Mouse (Mus musculus) heart, embryonic 14.5 days (tissue): ENCODE data around the gene Tagln2. TPM values are rescaled to one million over a fixed set of nuclear protein-coding genes. Genes with fewer than 3 reads are reported as not detected.

Source experiments
- ATAC-seq: fragments of 200-750 bp; cut with Nextera tagmentation; 2 replicates; pipeline ENCODE4 v1.8.0; 2017; ENCODE audit warnings: low read depth, moderate TSS enrichment; ENCODE audit not compliant: insufficient number of reproducible peaks, insufficient read depth, low FRiP score
- H3K27ac ChIP-seq, 2 experiments: fragments of 200-500 bp in 1 of 2; fragments of 300-500 bp in 1 of 2; sonication (generic) in 1 of 2; replicated peaks in 1 of 2; 2 replicates each; pipeline ENCODE4 v1.5.1; 2012 to 2014; ENCODE audit warnings: low read depth in 2 of 2, low read length in 2 of 2, control low read depth in 1 of 2, mild to moderate bottlenecking in 1 of 2, mixed read lengths in 1 of 2; ENCODE audit not compliant: control insufficient read depth in 1 of 2, insufficient read depth in 1 of 2
- H3K27me3 ChIP-seq: fragments of 300-500 bp; sonication (generic); 2 replicates; pipeline ENCODE4 v1.6.1; 2014; ENCODE audit warnings: mild to moderate bottlenecking, low read length, control low read depth; ENCODE audit not compliant: control insufficient read depth, insufficient read depth
- H3K36me3 ChIP-seq: fragments of 300-500 bp; sonication (generic); 2 replicates; pipeline ENCODE4 v1.6.1; 2014; ENCODE audit warnings: mild to moderate bottlenecking, control low read depth, low read length, mixed read lengths; ENCODE audit not compliant: control insufficient read depth, insufficient read depth
- H3K4me1 ChIP-seq, 2 experiments: fragments of 200-500 bp in 1 of 2; fragments of 300-500 bp in 1 of 2; sonication (generic) in 1 of 2; 2 replicates each; pipeline ENCODE4 v1.6.1; 2012 to 2014; ENCODE audit warnings: low read length in 2 of 2, control low read depth in 1 of 2, mixed read lengths in 1 of 2; ENCODE audit not compliant: control insufficient read depth in 2 of 2, insufficient read depth in 2 of 2
- H3K4me2 ChIP-seq: fragments of 300-500 bp; sonication (generic); 2 replicates; pipeline ENCODE4 v1.6.1; 2014; ENCODE audit warnings: mild to moderate bottlenecking, low read length
- H3K4me3 ChIP-seq, 2 experiments: fragments of 200-500 bp in 1 of 2; fragments of 300-500 bp in 1 of 2; sonication (generic) in 1 of 2; 2 replicates each; pipeline ENCODE4 v1.5.1; 2012 to 2014; ENCODE audit warnings: low read length in 2 of 2, mild to moderate bottlenecking in 2 of 2, control low read depth in 1 of 2, low read depth in 1 of 2, moderate library complexity in 1 of 2; ENCODE audit not compliant: control insufficient read depth in 1 of 2, insufficient read depth in 1 of 2
- H3K9ac ChIP-seq: fragments of 300-500 bp; sonication (generic); 2 replicates; pipeline ENCODE4 v1.6.1; 2014; ENCODE audit warnings: mild to moderate bottlenecking, low read length
- H3K9me3 ChIP-seq: fragments of 300-500 bp; sonication (generic); 2 replicates; pipeline ENCODE4 v1.6.1; 2016; ENCODE audit warnings: low read length, control low read depth; ENCODE audit not compliant: control insufficient read depth
- WGBS: fragments of 180-500 bp; shearing (Covaris S2); extraction: QIAGEN DNeasy Blood & Tissue Kit; methylation state at CpG from one replicate; pipeline ENCODE4 v1.1.7; 2014; 5-methylcytosine and 5-hydroxymethylcytosine counted together
- polyA plus RNA-seq: library from polyadenylated mRNA; unstranded; fragments of >200 nt; fragmentation: Nextera tagmentation; extraction: Ambion mirVana; gene quantifications from 2 replicates; pipeline ENCODE4 v1.2.1, GENCODE M21; 2014

Gene Tagln2
- polyA plus RNA-seq, 1 experiment from 2014 or later: 187 TPM

GRCm38 (mm10) chr1:172530544-172531220 lies 30.8 kb downstream of the Tagln2 start:
- H3K4me1 ChIP-seq: peaks cover 20 to 22% of the 10 kb centered on the region in 2 experiments
- no peak overlapping the region for H3K9ac ChIP-seq
- WGBS: 19% methylated on average over 8 of the region's 8 CpGs
- H3K36me3 ChIP-seq: no peaks in the 10 kb centered on the region
- no peak overlapping the region for H3K4me2 ChIP-seq
- H3K27me3 ChIP-seq: peaks cover 30% of the 10 kb centered on the region
- H3K4me3 ChIP-seq: no peak overlapping the region
- peak overlapping the region in 1 of 2 experiments; percentile 59; a peak in 1 of 4 replicates for H3K27ac ChIP-seq
- no peaks in the 10 kb centered on the region for H3K9me3 ChIP-seq
- ATAC-seq: peak; percentile 22; the same call in 1 of the 2 replicates

GRCm38 (mm10) chr1:172532551-172532950 lies 32.7 kb downstream of the Tagln2 start:
- H3K27ac ChIP-seq: no peak overlapping the region
- H3K9ac ChIP-seq: no peak overlapping the region; the same call in 1 of the 2 replicates
- 3% methylated on average over 13 of the region's 13 CpGs for WGBS

GRCm38 (mm10) chr1:172535116-172535515 lies 35.3 kb downstream of the Tagln2 start:
- ATAC-seq: no peak
- no peak overlapping the region for H3K9ac ChIP-seq
- H3K9me3 ChIP-seq: no peaks in the 10 kb centered on the region
- H3K4me3 ChIP-seq: no peak overlapping the region
- no peak overlapping the region for H3K27ac ChIP-seq
- peaks cover 17% of the 10 kb centered on the region for H3K27me3 ChIP-seq
- H3K4me1 ChIP-seq: peaks cover 12 to 14% of the 10 kb centered on the region in 2 experiments
- 70% methylated on average over 16 of the region's 16 CpGs for WGBS
- no peak overlapping the region for H3K4me2 ChIP-seq
- H3K36me3 ChIP-seq: no peaks in the 10 kb centered on the region

More at GRCm38 (mm10) chr1:172532551-172532950, 32.7 kb downstream of the Tagln2 start:
- Histone ChIP-seq H3K9me3 (no peaks in the 10 kb centered on the region), H3K4me3 (peak overlapping the region; percentile 9 to 17; a peak in 2 of 4 replicates), H3K4me2 (peak overlapping the region; percentile 56), H3K36me3 (no peaks in the 10 kb centered on the region), H3K27me3 (peaks cover 21% of the 10 kb centered on the region), H3K4me1 (peaks cover 12 to 14% of the 10 kb centered on the region in 2 experiments)
- no peak for ATAC-seq

GRCm38 (mm10) chr1:172539827-172540226 lies 40.0 kb downstream of the Tagln2 start:
- Histone ChIP-seq H3K4me3 (no peak overlapping the region), H3K4me1 (no peaks in the 10 kb centered on the region), H3K9ac (no peak overlapping the region), H3K36me3 (no peaks in the 10 kb centered on the region), H3K9me3 (no peaks in the 10 kb centered on the region), H3K27ac (no peak overlapping the region), H3K27me3 (peaks cover 10% of the 10 kb centered on the region), H3K4me2 (no peak overlapping the region)
- 43% methylated on average over 6 of the region's 6 CpGs for WGBS
- ATAC-seq: no peak

GRCm38 (mm10) chr1:172540283-172540820 lies 40.5 kb downstream of the Tagln2 start:
- no peak for ATAC-seq
- WGBS: 50% methylated on average over 11 of the region's 11 CpGs
- H3K36me3 ChIP-seq: no peaks in the 10 kb centered on the region
- H3K9me3 ChIP-seq: no peaks in the 10 kb centered on the region
- peaks cover 10% of the 10 kb centered on the region for H3K27me3 ChIP-seq
- no peak overlapping the region for H3K4me2 ChIP-seq
- H3K4me3 ChIP-seq: no peak overlapping the region
- H3K9ac ChIP-seq: no peak overlapping the region
- no peaks in the 10 kb centered on the region for H3K4me1 ChIP-seq
- no peak overlapping the region for H3K27ac ChIP-seq

GRCm38 (mm10) chr1:172546062-172546461 lies 46.2 kb downstream of the Tagln2 start:
- no peak overlapping the region for H3K4me3 ChIP-seq
- H3K4me1 ChIP-seq: peaks cover 7 to 16% of the 10 kb centered on the region in 2 experiments
- no peak for ATAC-seq
- no peak overlapping the region for H3K9ac ChIP-seq
- WGBS: 47% methylated on average over 4 of the region's 4 CpGs
- no peak overlapping the region for H3K27ac ChIP-seq
- peaks cover 7% of the 10 kb centered on the region for H3K27me3 ChIP-seq
- no peak overlapping the region for H3K4me2 ChIP-seq
- H3K36me3 ChIP-seq: no peaks in the 10 kb centered on the region
- H3K9me3 ChIP-seq: no peaks in the 10 kb centered on the region

- ATAC-seq: no peak
- no peak overlapping the region for H3K4me3 ChIP-seq
- H3K4me2 ChIP-seq: no peak overlapping the region
- no peaks in the 10 kb centered on the region for H3K36me3 ChIP-seq
- 51% methylated on average over 7 of the region's 7 CpGs for WGBS
- H3K9me3 ChIP-seq: no peaks in the 10 kb centered on the region
- H3K4me1 ChIP-seq: peaks cover 19 to 22% of the 10 kb centered on the region in 2 experiments
- peaks cover 4% of the 10 kb centered on the region; the same call in 1 of the 2 replicates for H3K27me3 ChIP-seq
- no peak overlapping the region for H3K9ac ChIP-seq
- H3K27ac ChIP-seq: no peak overlapping the region
Observed at GRCm38 (mm10) chr1:172548501-172548900, 48.7 kb downstream of the Tagln2 start.
